Mouse (Mus musculus): ENCODE measurements around the gene Sh2b1.

DNA sequence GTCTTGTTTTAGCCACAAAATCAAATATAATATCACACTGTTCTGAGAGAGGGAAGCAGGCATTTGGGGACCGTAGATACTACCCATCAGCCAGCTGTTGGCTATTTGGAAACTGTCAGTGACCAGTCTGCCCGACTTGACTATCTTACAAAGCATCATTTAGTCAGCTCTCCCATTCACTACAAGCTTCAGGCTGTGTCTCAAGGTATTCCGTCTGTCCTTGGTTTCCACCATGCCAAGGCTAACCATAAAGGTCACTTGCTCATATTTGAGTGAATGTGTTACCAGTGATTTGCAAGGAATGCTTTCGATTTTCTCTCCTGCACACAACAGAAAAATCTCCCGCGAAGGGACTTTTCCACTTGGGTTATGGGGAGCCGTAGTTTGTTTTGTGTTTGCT, 40.5 kb downstream of the Sh2b1 start:
- TF ChIP-seq CTCF (IDR thresholded peaks at IDR 0.05; ENCODE audit: low read depth, low read length) (no peak), POLR2AphosphoS5 (IDR thresholded peaks at IDR 0.05; ENCODE audit: insufficient replicate concordance, low read depth, low read length) (no peak), TAL1 (conservative IDR thresholded peaks at IDR 0.05; ENCODE audit: low read depth, low read length) (no peak)
